ENCODE assay signal across 8 mouse cellular contexts in genomic region chr13:95889981-95890545, GRCm38 (mm10). TPM values are rescaled to one million over a fixed set of nuclear protein-coding genes. Genes with fewer than 3 reads are reported as not detected.
DNase-seq lines count a peak whose midpoint lies in the region; ATAC-seq and TF ChIP-seq lines count a peak whose summit lies in the region.

No protein-coding gene starts in this region.

- peaks cover 3% of the 10 kb centered on the region; the same call in 1 of the 2 replicates for H3K27me3 ChIP-seq in heart, embryonic 16.5 days (ENCODE audit: control insufficient read depth, insufficient read depth, low read length)
- H3K27me3 ChIP-seq in liver, embryonic 16.5 days (ENCODE audit: control insufficient read depth, insufficient read depth, low read depth, low read length): no peaks in the 10 kb centered on the region
- no peaks in the 10 kb centered on the region for H3K27me3 ChIP-seq in stomach, embryonic 15.5 days (replicated peaks)

- peaks cover 2% of the 10 kb centered on the region; the same call in 1 of the 2 replicates for H3K4me1 ChIP-seq in brown adipose tissue, adult 24 weeks (ENCODE audit: control insufficient read depth, insufficient read depth, insufficient read length, low read length)
- H3K4me1 ChIP-seq in heart, embryonic 16.5 days (ENCODE audit: control insufficient read depth, insufficient read depth, low read length): peaks cover 7% of the 10 kb centered on the region
- peaks cover 19% of the 10 kb centered on the region for H3K4me1 ChIP-seq in liver, embryonic 16.5 days (ENCODE audit: control insufficient read depth, low read depth, low read length)
- H3K4me1 ChIP-seq in stomach, embryonic 15.5 days: 0 out of 2 replicates have a peak, but pooled peaks cover 3% of the 10 kb centered on the region

- no peaks in the 10 kb centered on the region for H3K9me3 ChIP-seq in heart, embryonic 16.5 days (replicated peaks; ENCODE audit: control insufficient read depth, low read length)
- H3K9me3 ChIP-seq in liver, embryonic 16.5 days (replicated peaks; ENCODE audit: control insufficient read depth, low read length): no peaks in the 10 kb centered on the region
- no peaks in the 10 kb centered on the region for H3K9me3 ChIP-seq in stomach, embryonic 15.5 days

- no peak overlapping the region for H3K9ac ChIP-seq in heart, embryonic 16.5 days (ENCODE audit: low read length)
- no peak overlapping the region; the same call in 1 of the 2 replicates for H3K9ac ChIP-seq in liver, embryonic 16.5 days (ENCODE audit: low read depth, low read length)
- H3K9ac ChIP-seq in stomach, embryonic 15.5 days: no peak overlapping the region

- peak overlapping the region; percentile 67 for H3K27ac ChIP-seq in layer of hippocampus, adult 2 months
- no peak overlapping the region for H3K27ac ChIP-seq in brown adipose tissue, adult 24 weeks (replicated peaks; ENCODE audit: low read depth, low read length)
- no peak overlapping the region for H3K27ac ChIP-seq in heart, embryonic 16.5 days (ENCODE audit: low read length)
- H3K27ac ChIP-seq in liver, embryonic 16.5 days (ENCODE audit: low read length): 0 out of 2 replicates have a peak overlapping the region, but pooled peaks have one; percentile 60
- H3K27ac ChIP-seq in stomach, embryonic 15.5 days: peak overlapping the region; percentile 48; the same call in 1 of the 2 replicates

- no peak for DNase-seq in layer of hippocampus, adult 2 months (ENCODE audit: low spot score in 2 of 2)
- DNase-seq in layer of hippocampus, adult 9-10 months (ENCODE audit: low spot score): no peak
- DNase-seq in urinary bladder, postnatal 36 days (ENCODE audit: low spot score in 2 of 2): no peak
- no peak for DNase-seq in right cerebral cortex, postnatal 10 days (ENCODE audit: low spot score in 2 of 2)

- peak overlapping the region; percentile 56 for H3K4me3 ChIP-seq in layer of hippocampus, adult 2 months
- peak overlapping the region; percentile 68 for H3K4me3 ChIP-seq in brown adipose tissue, adult 24 weeks (ENCODE audit: insufficient read depth, low read depth, low read length)
- H3K4me3 ChIP-seq in heart, embryonic 16.5 days (ENCODE audit: low read length): no peak overlapping the region
- H3K4me3 ChIP-seq in liver, embryonic 16.5 days (ENCODE audit: low read depth, low read length): peak overlapping the region; percentile 3; the same call in 1 of the 2 replicates
- H3K4me3 ChIP-seq in stomach, embryonic 15.5 days (replicated peaks): peak overlapping the region; percentile 74

- ATAC-seq in heart, embryonic 16.5 days (replicated peaks; ENCODE audit: extremely low read depth, insufficient read depth, low FRiP score): no peak
- ATAC-seq in liver, embryonic 16.5 days (ENCODE audit: low read depth): no peak
- ATAC-seq in stomach, embryonic 15.5 days (ENCODE audit: insufficient read depth, low FRiP score, low read depth): no peak

- H3K36me3 ChIP-seq in heart, embryonic 16.5 days (ENCODE audit: control insufficient read depth, insufficient read depth): no peaks in the 10 kb centered on the region
- no peaks in the 10 kb centered on the region for H3K36me3 ChIP-seq in liver, embryonic 16.5 days (ENCODE audit: control insufficient read depth, insufficient read depth)
- H3K36me3 ChIP-seq in stomach, embryonic 15.5 days: no peaks in the 10 kb centered on the region

- WGBS in heart, embryonic 16.5 days: 26% methylated on average over 8 of the region's 8 CpGs
- 36% methylated on average over 8 of the region's 8 CpGs for WGBS in liver, embryonic 16.5 days (ENCODE audit: insufficient replicate concordance)
- WGBS in stomach, embryonic 15.5 days: 28% methylated on average over 8 of the region's 8 CpGs

- TF ChIP-seq CTCF in layer of hippocampus, adult 2 months (conservative IDR thresholded peaks at IDR 0.05): no peak

- H3K4me2 ChIP-seq in heart, embryonic 16.5 days (ENCODE audit: low read depth, low read length): peak overlapping the region; percentile 100
- peak overlapping the region; percentile 95 for H3K4me2 ChIP-seq in liver, embryonic 16.5 days (ENCODE audit: low read depth, low read length)
- peak overlapping the region; percentile 96 for H3K4me2 ChIP-seq in stomach, embryonic 15.5 days

RNA-seq across cellular contexts. Expression of gene Iqgap2, which starts 1.7 kb away (rescaled TPM):
- 10 to 100 TPM; 95.2 to 97.7 TPM for total RNA-seq in layer of hippocampus, adult 2 months (2021)
- 1.1 and 2.7 TPM in 2 replicates for polyA plus RNA-seq in brown adipose tissue, adult 24 weeks (2012; ENCODE audit: insufficient read depth, insufficient read length, missing spikeins)
- 2.9 and 4.6 TPM in 2 replicates for polyA plus RNA-seq in heart, embryonic 16.5 days (2015; fragmentation: Nextera tagmentation; extraction: Ambion mirVana)
- 19.3 and 20.3 TPM in 2 replicates for polyA plus RNA-seq in liver, embryonic 16.5 days (2015; fragmentation: Nextera tagmentation; extraction: Ambion mirVana)
- 20.3 and 20.9 TPM in 2 replicates for polyA plus RNA-seq in stomach, embryonic 15.5 days (2015; fragmentation: Nextera tagmentation; extraction: Ambion mirVana)

Comparison
In these comparisons a context has a peak if more than half of its experiments do, and no peak if none do; other contexts are left out.
1. H3K27ac ChIP-seq: peak in layer of hippocampus, adult 2 months (single experiment), liver, embryonic 16.5 days (single experiment) and stomach, embryonic 15.5 days (single experiment); none in brown adipose tissue, adult 24 weeks (single experiment) and heart, embryonic 16.5 days (single experiment).
2. Peak in every context shown above with its lines, with median percentiles within 50 percentile points of each other: H3K4me2 ChIP-seq.